ENCODE assay signal across 8 mouse cellular contexts in genomic region chr10:80144864-80145838, GRCm38 (mm10). TPM values are rescaled to one million over a fixed set of nuclear protein-coding genes. Genes with fewer than 3 reads are reported as not detected.
DNase-seq lines count a peak whose midpoint lies in the region; ATAC-seq lines count a peak whose summit lies in the region.

No protein-coding gene starts in this region.

- 78% methylated on average over 20 of the region's 20 CpGs for WGBS in liver, embryonic 12.5 days (ENCODE audit: insufficient replicate concordance)
- 71% methylated on average over 20 of the region's 20 CpGs for WGBS in neural tube, embryonic 13.5 days

- peak overlapping the region; percentile 91 for H3K9ac ChIP-seq in liver, embryonic 12.5 days
- H3K9ac ChIP-seq in neural tube, embryonic 13.5 days = peak overlapping the region; percentile 100

- no peak for ATAC-seq in liver, embryonic 12.5 days
- ATAC-seq in neural tube, embryonic 13.5 days (ENCODE audit: low read depth) = no peak

- no peaks in the 10 kb centered on the region for H3K9me3 ChIP-seq in liver, embryonic 12.5 days (replicated peaks)
- no peaks in the 10 kb centered on the region for H3K9me3 ChIP-seq in neural tube, embryonic 13.5 days

- no peaks in the 10 kb centered on the region; the same call in 1 of the 2 replicates for H3K27me3 ChIP-seq in liver, embryonic 12.5 days (replicated peaks)
- no peaks in the 10 kb centered on the region for H3K27me3 ChIP-seq in neural tube, embryonic 13.5 days

- peak overlapping the region; percentile 98 for H3K4me2 ChIP-seq in liver, embryonic 12.5 days
- no peak overlapping the region for H3K4me2 ChIP-seq in neural tube, embryonic 13.5 days

- DNase-seq in right cerebral cortex, adult 18-20 months = peak; percentile 74
- DNase-seq in right cerebral cortex, postnatal 36 days (ENCODE audit: low spot score in 2 of 2) = no peak
- DNase-seq in cerebellum, postnatal 36 days = peak; percentile 83 to 85
- peak; percentile 74 to 78 for DNase-seq in heart, adult 9 months (ENCODE audit: low spot score in 2 of 2)
- DNase-seq in kidney, adult 8-10 months = peak; percentile 69 to 78
- peak; percentile 76 to 80 for DNase-seq in thymus, postnatal 36 days

- H3K4me3 ChIP-seq in liver, embryonic 12.5 days = peak overlapping the region; percentile 5; the same call in 1 of the 2 replicates
- 0 out of 2 replicates have a peak overlapping the region, but pooled peaks have one; percentile 4 for H3K4me3 ChIP-seq in neural tube, embryonic 13.5 days

- peak overlapping the region; percentile 98 for H3K27ac ChIP-seq in liver, embryonic 12.5 days
- 0 out of 2 replicates have a peak overlapping the region, but pooled peaks have one; percentile 15 for H3K27ac ChIP-seq in neural tube, embryonic 13.5 days (replicated peaks)

- peaks cover 81% of the 10 kb centered on the region for H3K4me1 ChIP-seq in liver, embryonic 12.5 days
- peaks cover 67% of the 10 kb centered on the region for H3K4me1 ChIP-seq in neural tube, embryonic 13.5 days (replicated peaks)

- peaks cover 43% of the 10 kb centered on the region for H3K36me3 ChIP-seq in liver, embryonic 12.5 days
- H3K36me3 ChIP-seq in neural tube, embryonic 13.5 days = peaks cover 34% of the 10 kb centered on the region

RNA-seq across cellular contexts. Expression of gene Midn, which starts 2.9 kb away (rescaled TPM):
- 5.7 and 6.3 TPM in 2 replicates for polyA plus RNA-seq in liver, embryonic 12.5 days (2016; fragmentation: Nextera tagmentation; extraction: Ambion mirVana)
- 31.0 and 35.8 TPM in 2 replicates for polyA plus RNA-seq in neural tube, embryonic 13.5 days (2015; fragmentation: Nextera tagmentation; extraction: Ambion mirVana)

RNA-seq across cellular contexts. Expression of gene Cbarp, which starts 4.5 kb away (rescaled TPM):
- 0.94 and 0.96 TPM in 2 replicates for polyA plus RNA-seq in liver, embryonic 12.5 days (2016; fragmentation: Nextera tagmentation; extraction: Ambion mirVana)
- 53.9 and 55.1 TPM in 2 replicates for polyA plus RNA-seq in neural tube, embryonic 13.5 days (2015; fragmentation: Nextera tagmentation; extraction: Ambion mirVana)

RNA-seq across cellular contexts. Expression of gene Atp5d, which starts 6.7 kb away (rescaled TPM):
- 393 and 419 TPM in 2 replicates for polyA plus RNA-seq in liver, embryonic 12.5 days (2016; fragmentation: Nextera tagmentation; extraction: Ambion mirVana)
- polyA plus RNA-seq in neural tube, embryonic 13.5 days (2015; fragmentation: Nextera tagmentation; extraction: Ambion mirVana) = 467 and 481 TPM in 2 replicates

RNA-seq across cellular contexts. Expression of gene Cirbp, which starts 20.6 kb away (rescaled TPM):
- polyA plus RNA-seq in liver, embryonic 12.5 days (2016; fragmentation: Nextera tagmentation; extraction: Ambion mirVana) = 22.1 and 27.3 TPM in 2 replicates
- polyA plus RNA-seq in neural tube, embryonic 13.5 days (2015; fragmentation: Nextera tagmentation; extraction: Ambion mirVana) = 325 and 351 TPM in 2 replicates

RNA-seq across cellular contexts. Expression of gene 1600002K03Rik, which starts 27.6 kb away (rescaled TPM):
- 14.0 and 16.4 TPM in 2 replicates for polyA plus RNA-seq in liver, embryonic 12.5 days (2016; fragmentation: Nextera tagmentation; extraction: Ambion mirVana)
- polyA plus RNA-seq in neural tube, embryonic 13.5 days (2015; fragmentation: Nextera tagmentation; extraction: Ambion mirVana) = 11.4 and 16.3 TPM in 2 replicates

Comparison
In these comparisons a context has a peak if more than half of its experiments do, and no peak if none do; other contexts are left out.
1. DNase-seq: peak in right cerebral cortex, adult 18-20 months (single experiment), cerebellum, postnatal 36 days (2 of 2), heart, adult 9 months (2 of 2), kidney, adult 8-10 months (2 of 2) and thymus, postnatal 36 days (2 of 2); none in right cerebral cortex, postnatal 36 days (0 of 2).
2. RNA of gene Cbarp, which starts 4.5 kb away (polyA plus RNA-seq): 53.9 to 55.1 TPM in neural tube, embryonic 13.5 days; 0.94 to 0.96 TPM in liver, embryonic 12.5 days; every median in the first group is over 10 times any median in the second.